Mouse (Mus musculus) layer of hippocampus, postnatal 14 days (tissue): ENCODE measurements around the gene Erc1. TPM values are rescaled to one million over a fixed set of nuclear protein-coding genes. Genes with fewer than 3 reads are reported as not detected.

ENCODE experiments used
- DNase-seq, 2 experiments: peaks; one replicate each; pipeline ENCODE4 v3.0.0; 2021 to 2022; ENCODE audit warnings: low spot score in 2 of 2, mixed read lengths in 1 of 2
- total RNA-seq, 2 experiments: library from RNA; stranded (reverse); gene quantifications; 2 replicates each; pipeline ENCODE4 v1.2.3; 2021

The Erc1 gene
- total RNA-seq, 2 experiments from 2014 or later, result 95.1 to 97.3 TPM

GRCm38 (mm10) chr6:119526498-119526897 is 321.5 kb downstream of the Erc1 start:
- no peak for DNase-seq

DNA sequence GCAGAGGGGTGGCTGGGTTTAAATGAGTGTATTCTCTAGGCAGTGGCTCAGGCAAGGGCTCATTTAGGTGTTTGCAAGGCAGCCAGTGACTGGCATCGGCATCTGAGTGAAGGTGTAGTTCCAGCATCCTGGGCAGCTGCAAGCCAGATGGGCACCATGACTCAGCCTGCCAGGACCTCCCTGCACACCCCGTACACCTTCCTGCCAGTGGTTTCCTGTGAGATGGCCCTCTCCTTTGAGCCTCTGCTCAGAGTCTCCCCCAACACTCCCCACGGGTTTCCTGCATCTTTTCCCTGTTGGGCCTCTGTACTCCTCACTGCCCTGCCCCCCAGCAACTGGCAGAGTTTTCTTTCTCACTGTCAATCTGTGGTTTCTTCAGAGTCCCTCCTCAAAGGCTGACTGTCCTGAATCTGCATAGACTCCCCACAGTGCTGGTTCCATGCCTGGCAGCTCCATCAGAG is 326.0 kb downstream of the Erc1 start:
- DNase-seq, result no peak

- peak in 1 of 2 experiments; percentile 46 for DNase-seq
Observed at GRCm38 (mm10) chr6:119521482-119521900, 326.5 kb downstream of the Erc1 start.

Other genes with a start within 250 kb of the Erc1 start
- gene Rad52, start 54.5 kb upstream of the Erc1 start, total RNA-seq, result 10 to 100 TPM; 31.6 TPM
- 100 to 1,000 TPM; 158 to 165 TPM for gene Wnk1, start 190.5 kb upstream of the Erc1 start, total RNA-seq
- gene Ninj2, start 245.2 kb upstream of the Erc1 start, total RNA-seq, result under 1 TPM; 0.69 to 0.81 TPM